Mouse (Mus musculus): ENCODE data around the gene Ccdc170. TPM values are rescaled to one million over a fixed set of nuclear protein-coding genes. Genes with fewer than 3 reads are reported as not detected.

Gene Ccdc170
- polyA plus RNA-seq, 1 experiment = 0.31 TPM

- Histone ChIP-seq H3K27ac (ENCODE audit: insufficient read depth, low read length) (no peak overlapping the region), H3K4me3 (ENCODE audit: insufficient read depth, low read length) (no peak overlapping the region), H3K4me1 (ENCODE audit: control insufficient read depth, insufficient read depth, low read length) (no peaks in the 10 kb centered on the region)
- TF ChIP-seq CTCF (IDR thresholded peaks at IDR 0.05; ENCODE audit: extremely low read depth, insufficient read depth, low read length) = no peak
- TF ChIP-seq POLR2A (IDR thresholded peaks at IDR 0.05; ENCODE audit: extremely low read depth, insufficient read depth, low read length) = no peak
Measured at GRCm38 (mm10) chr10:4533873-4534272, 51.6 kb downstream of the Ccdc170 start.

GRCm38 (mm10) chr10:4545550-4545949 lies 63.2 kb downstream of the Ccdc170 start:
- no peak overlapping the region for H3K27ac ChIP-seq (ENCODE audit: insufficient read depth, low read length)
- TF ChIP-seq CTCF (IDR thresholded peaks at IDR 0.05; ENCODE audit: extremely low read depth, insufficient read depth, low read length) (no peak), POLR2A (IDR thresholded peaks at IDR 0.05; ENCODE audit: extremely low read depth, insufficient read depth, low read length) (no peak)

GRCm38 (mm10) chr10:4553442-4554119 lies 71.3 kb downstream of the Ccdc170 start:
- no peak overlapping the region for H3K4me3 ChIP-seq (ENCODE audit: insufficient read depth, low read length)
- no peaks in the 10 kb centered on the region for H3K4me1 ChIP-seq (ENCODE audit: control insufficient read depth, insufficient read depth, low read length)
- no peak overlapping the region for H3K27ac ChIP-seq (ENCODE audit: insufficient read depth, low read length)
- no peak for TF ChIP-seq POLR2A (IDR thresholded peaks at IDR 0.05; ENCODE audit: extremely low read depth, insufficient read depth, low read length)
- no peak for TF ChIP-seq CTCF (IDR thresholded peaks at IDR 0.05; ENCODE audit: extremely low read depth, insufficient read depth, low read length)

More at GRCm38 (mm10) chr10:4545550-4545949, 63.2 kb downstream of the Ccdc170 start:
- H3K4me3 ChIP-seq (ENCODE audit: insufficient read depth, low read length) = no peak overlapping the region
- no peaks in the 10 kb centered on the region for H3K4me1 ChIP-seq (ENCODE audit: control insufficient read depth, insufficient read depth, low read length)

GRCm38 (mm10) chr10:4556842-4557377 lies 74.6 kb downstream of the Ccdc170 start:
- TF ChIP-seq POLR2A (IDR thresholded peaks at IDR 0.05; ENCODE audit: extremely low read depth, insufficient read depth, low read length) = no peak
- no peak for TF ChIP-seq CTCF (IDR thresholded peaks at IDR 0.05; ENCODE audit: extremely low read depth, insufficient read depth, low read length)
- H3K4me1 ChIP-seq (ENCODE audit: control insufficient read depth, insufficient read depth, low read length) = no peaks in the 10 kb centered on the region
- H3K4me3 ChIP-seq (ENCODE audit: insufficient read depth, low read length) = no peak overlapping the region
- H3K27ac ChIP-seq (ENCODE audit: insufficient read depth, low read length) = no peak overlapping the region

GRCm38 (mm10) chr10:4559132-4559531 lies 76.8 kb downstream of the Ccdc170 start:
- Histone ChIP-seq H3K4me1 (ENCODE audit: control insufficient read depth, insufficient read depth, low read length) (no peaks in the 10 kb centered on the region), H3K27ac (ENCODE audit: insufficient read depth, low read length) (no peak overlapping the region), H3K4me3 (ENCODE audit: insufficient read depth, low read length) (no peak overlapping the region)
- TF ChIP-seq POLR2A (IDR thresholded peaks at IDR 0.05; ENCODE audit: extremely low read depth, insufficient read depth, low read length) (no peak), CTCF (IDR thresholded peaks at IDR 0.05; ENCODE audit: extremely low read depth, insufficient read depth, low read length) (no peak)

GRCm38 (mm10) chr10:4565148-4565547 lies 82.8 kb downstream of the Ccdc170 start:
- no peak overlapping the region for H3K27ac ChIP-seq (ENCODE audit: insufficient read depth, low read length)
- no peak for TF ChIP-seq POLR2A (IDR thresholded peaks at IDR 0.05; ENCODE audit: extremely low read depth, insufficient read depth, low read length)
- TF ChIP-seq CTCF (IDR thresholded peaks at IDR 0.05; ENCODE audit: extremely low read depth, insufficient read depth, low read length) = no peak
- no peaks in the 10 kb centered on the region for H3K4me1 ChIP-seq (ENCODE audit: control insufficient read depth, insufficient read depth, low read length)
- no peak overlapping the region for H3K4me3 ChIP-seq (ENCODE audit: insufficient read depth, low read length)

GRCm38 (mm10) chr10:4570778-4571177 lies 88.5 kb downstream of the Ccdc170 start:
- TF ChIP-seq CTCF (IDR thresholded peaks at IDR 0.05; ENCODE audit: extremely low read depth, insufficient read depth, low read length) = no peak
- no peak for TF ChIP-seq POLR2A (IDR thresholded peaks at IDR 0.05; ENCODE audit: extremely low read depth, insufficient read depth, low read length)
- H3K4me1 ChIP-seq (ENCODE audit: control insufficient read depth, insufficient read depth, low read length) = no peaks in the 10 kb centered on the region
- no peak overlapping the region for H3K27ac ChIP-seq (ENCODE audit: insufficient read depth, low read length)
- no peak overlapping the region for H3K4me3 ChIP-seq (ENCODE audit: insufficient read depth, low read length)

- TF ChIP-seq CTCF (IDR thresholded peaks at IDR 0.05; ENCODE audit: extremely low read depth, insufficient read depth, low read length) = no peak
- TF ChIP-seq POLR2A (IDR thresholded peaks at IDR 0.05; ENCODE audit: extremely low read depth, insufficient read depth, low read length) = no peak
- Histone ChIP-seq H3K4me3 (ENCODE audit: insufficient read depth, low read length) (no peak overlapping the region), H3K27ac (ENCODE audit: insufficient read depth, low read length) (no peak overlapping the region), H3K4me1 (ENCODE audit: control insufficient read depth, insufficient read depth, low read length) (no peaks in the 10 kb centered on the region)
Measured at GRCm38 (mm10) chr10:4571304-4571703, 89.0 kb downstream of the Ccdc170 start.

- Histone ChIP-seq H3K4me3 (ENCODE audit: insufficient read depth, low read length) (no peak overlapping the region), H3K4me1 (ENCODE audit: control insufficient read depth, insufficient read depth, low read length) (no peaks in the 10 kb centered on the region), H3K27ac (ENCODE audit: insufficient read depth, low read length) (no peak overlapping the region)
- TF ChIP-seq POLR2A (IDR thresholded peaks at IDR 0.05; ENCODE audit: extremely low read depth, insufficient read depth, low read length) (no peak), CTCF (IDR thresholded peaks at IDR 0.05; ENCODE audit: extremely low read depth, insufficient read depth, low read length) (no peak)
Measured at GRCm38 (mm10) chr10:4581905-4582304, 99.6 kb downstream of the Ccdc170 start.

- H3K4me1 ChIP-seq (ENCODE audit: control insufficient read depth, insufficient read depth, low read length) = no peaks in the 10 kb centered on the region
- no peak for TF ChIP-seq POLR2A (IDR thresholded peaks at IDR 0.05; ENCODE audit: extremely low read depth, insufficient read depth, low read length)
Measured at GRCm38 (mm10) chr10:4586691-4587090, 104.4 kb downstream of the Ccdc170 start.

More at GRCm38 (mm10) chr10:4586691-4587090, 104.4 kb downstream of the Ccdc170 start:
- H3K27ac ChIP-seq (ENCODE audit: insufficient read depth, low read length) = no peak overlapping the region
- no peak overlapping the region for H3K4me3 ChIP-seq (ENCODE audit: insufficient read depth, low read length)
